Mouse (Mus musculus) lung, adult 2 months (tissue): ENCODE measurements around the gene Fkbp1a.

Experiments used
- CTCF ChIP-seq: fragments of 200-500 bp; IDR thresholded peaks from 2 replicates; pipeline ENCODE4 v1.5.1; 2011; ENCODE audit warnings: mild to moderate bottlenecking, low read length, control low read depth; ENCODE audit not compliant: insufficient read depth
- POLR2A ChIP-seq: fragments of 200-500 bp; IDR thresholded peaks from 2 replicates; pipeline ENCODE4 v1.6.1; 2011; ENCODE audit warnings: low read depth, mild to moderate bottlenecking, control low read depth, low read length, borderline replicate concordance; ENCODE audit errors: extremely low read depth

GRCm38 (mm10) chr2:151587306-151587705 is 45.0 kb downstream of the Fkbp1a start:
- TF ChIP-seq CTCF, result no peak
- no peak for TF ChIP-seq POLR2A
